Mouse (Mus musculus) liver, embryonic 13.5 days (tissue): ENCODE measurements around the gene Cdc42ep1. TPM values are rescaled to one million over a fixed set of nuclear protein-coding genes. Genes with fewer than 3 reads are reported as not detected.
A peak's percentile ranks its signal among the peaks of the same experiment; 100 is the strongest.

Source experiments
- ATAC-seq: fragments of 200-750 bp; cut with Nextera tagmentation; 2 replicates; pipeline ENCODE4 v1.8.0; 2017; ENCODE audit warnings: low read depth, mild to moderate bottlenecking, moderate number of reproducible peaks, moderate library complexity
- DNase-seq: peaks from one replicate; pipeline ENCODE4 v3.0.0; 2022
- H3K27ac ChIP-seq: fragments of 300-500 bp; sonication (generic); 2 replicates; pipeline ENCODE4 v1.5.1; 2015; ENCODE audit warnings: moderate library complexity, mild to moderate bottlenecking, inconsistent platforms
- H3K27me3 ChIP-seq: fragments of 300-500 bp; sonication (generic); 2 replicates; pipeline ENCODE4 v1.6.1; 2015; ENCODE audit warnings: mild to moderate bottlenecking, inconsistent platforms
- H3K36me3 ChIP-seq: fragments of 300-500 bp; sonication (generic); 2 replicates; pipeline ENCODE4 v1.6.1; 2015; ENCODE audit warnings: mild to moderate bottlenecking, inconsistent platforms
- H3K4me1 ChIP-seq: fragments of 300-500 bp; sonication (generic); replicated peaks from 2 replicates; pipeline ENCODE4 v1.6.1; 2015; ENCODE audit warnings: inconsistent platforms
- H3K4me2 ChIP-seq: fragments of 300-500 bp; sonication (generic); 2 replicates; pipeline ENCODE4 v1.6.1; 2015; ENCODE audit warnings: inconsistent platforms, mild to moderate bottlenecking, moderate library complexity
- H3K4me3 ChIP-seq: fragments of 300-500 bp; sonication (generic); replicated peaks from 2 replicates; pipeline ENCODE4 v1.5.1; 2015; ENCODE audit warnings: mild to moderate bottlenecking, inconsistent platforms
- H3K9ac ChIP-seq: fragments of 300-500 bp; sonication (generic); 2 replicates; pipeline ENCODE4 v1.6.1; 2015; ENCODE audit warnings: mild to moderate bottlenecking, inconsistent platforms
- H3K9me3 ChIP-seq: fragments of 300-500 bp; sonication (generic); replicated peaks from 2 replicates; pipeline ENCODE4 v1.6.1; 2016; ENCODE audit warnings: inconsistent platforms
- WGBS: fragments of 180-500 bp; shearing (Covaris S2); methylation state at CpG from one replicate; pipeline ENCODE4 v1.1.7; 2015; ENCODE audit not compliant: insufficient replicate concordance; 5-methylcytosine and 5-hydroxymethylcytosine counted together
- polyA plus RNA-seq: library from polyadenylated mRNA; unstranded; fragments of >200 nt; fragmentation: Nextera tagmentation; extraction: Ambion mirVana; gene quantifications from 2 replicates; pipeline ENCODE4 v1.2.1, GENCODE M21; 2015

The Cdc42ep1 gene
- 9.5 and 10.8 TPM in 2 replicates for polyA plus RNA-seq

DNA sequence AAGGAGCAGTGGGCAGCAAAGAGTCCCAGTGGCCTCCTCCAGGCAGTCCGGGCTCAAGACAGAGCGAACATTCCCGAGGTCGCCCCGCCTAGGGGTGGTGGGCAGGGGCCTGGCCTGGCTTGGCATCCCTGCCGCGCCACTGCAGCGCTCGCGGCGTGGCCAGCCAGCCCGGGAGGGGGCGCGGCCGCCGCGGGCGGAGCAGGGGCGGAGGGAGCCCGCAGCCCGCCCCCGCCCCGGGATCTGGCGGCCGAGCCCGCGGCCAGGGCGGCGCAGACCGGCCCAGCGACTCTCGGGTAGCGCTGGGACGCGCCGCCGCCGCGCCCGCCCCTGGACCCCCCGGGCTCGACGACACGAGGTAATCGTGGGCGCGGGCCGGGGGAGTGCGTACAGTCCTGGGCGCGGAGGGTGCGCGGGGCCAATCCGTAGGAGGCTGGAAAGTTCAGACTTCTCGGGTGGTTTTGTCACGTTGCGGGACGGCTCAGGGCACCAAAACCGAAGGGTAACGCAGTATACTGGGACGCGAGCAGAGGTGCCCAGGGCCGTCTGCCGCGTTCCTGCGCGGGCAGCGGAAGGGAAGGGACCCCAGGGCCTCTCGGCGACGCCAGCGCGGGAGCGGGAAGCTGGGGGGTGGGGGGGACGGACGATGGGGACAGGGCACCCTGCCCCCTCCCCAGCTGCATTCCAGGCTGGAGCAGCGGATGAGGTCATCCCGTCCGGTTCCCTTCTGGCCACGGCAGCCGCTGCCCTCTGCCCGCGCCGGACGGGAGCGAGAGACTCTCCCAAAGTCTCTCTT lies at the start of gene Cdc42ep1:
Cdc42ep1 (plus strand) TSS at position 254 of the 793 bp plus-strand sequence.
- Histone ChIP-seq H3K4me1 (peaks cover 72% of the 10 kb centered on the region), H3K9ac (peak within 1 kb of the TSS; percentile 71), H3K27ac (peak within 1 kb of the TSS; percentile 77), H3K4me2 (peak within 1 kb of the TSS; percentile 58), H3K36me3 (peaks cover 6% of the 10 kb centered on the region), H3K9me3 (no peaks in the 10 kb centered on the region), H3K27me3 (peaks cover 70% of the 10 kb centered on the region), H3K4me3 (peak within 1 kb of the TSS; percentile 60)
- ATAC-seq (peak; percentile 58), DNase-seq (no peak)
- WGBS, result under 1% methylated on average over 74 of the region's 86 CpGs

DNA sequence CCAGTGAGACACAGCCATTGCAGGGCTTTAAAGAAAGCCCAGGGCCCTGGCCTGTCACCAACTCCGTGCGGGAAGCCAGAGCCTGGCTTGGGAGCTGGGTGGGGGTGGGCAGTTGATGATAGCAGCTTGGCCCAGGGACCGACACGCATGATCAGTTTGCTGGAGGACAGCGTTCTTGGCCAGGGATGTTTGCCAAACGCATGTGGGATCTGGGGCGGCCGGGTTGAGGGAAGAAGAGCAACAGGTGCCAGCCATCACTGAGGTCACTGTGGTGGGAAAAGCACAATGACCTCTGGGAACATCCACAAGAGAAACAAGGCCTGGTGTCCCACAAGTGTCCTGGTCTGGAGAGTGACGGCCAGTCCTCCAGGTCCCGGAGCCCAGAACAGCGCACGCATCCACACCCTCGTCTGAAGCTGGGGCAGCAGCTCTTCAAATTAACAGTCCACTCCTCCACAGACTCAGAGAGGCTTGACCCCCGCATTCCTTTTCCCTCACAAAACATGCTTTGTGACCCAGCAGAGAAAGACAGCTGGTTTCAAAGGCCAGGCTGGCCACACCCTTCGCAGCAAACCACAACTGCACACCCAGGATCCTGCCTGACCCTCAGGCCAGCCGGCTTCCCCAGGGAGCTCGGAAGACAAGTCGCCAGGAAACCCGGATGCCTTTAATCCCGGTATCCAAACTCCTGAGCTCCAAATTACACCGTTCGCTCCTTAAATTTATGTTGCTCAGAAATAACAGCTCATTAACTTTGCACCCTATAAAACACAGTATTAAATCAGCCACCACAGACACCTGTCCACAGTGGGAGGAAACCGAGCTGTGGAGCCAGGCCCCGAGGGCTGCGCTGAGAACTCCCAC lies 46.0 kb upstream of the Cdc42ep1 start:
- H3K36me3 ChIP-seq, result no peaks in the 10 kb centered on the region
- H3K4me1 ChIP-seq, result no peaks in the 10 kb centered on the region
- DNase-seq, result no peak
- H3K9me3 ChIP-seq, result no peaks in the 10 kb centered on the region
- 68% methylated on average over 25 of the region's 25 CpGs for WGBS
- H3K9ac ChIP-seq, result no peak overlapping the region
- H3K4me2 ChIP-seq, result no peak overlapping the region
- no peak overlapping the region for H3K27ac ChIP-seq
- H3K27me3 ChIP-seq, result peaks cover 16% of the 10 kb centered on the region
- no peak for ATAC-seq
- H3K4me3 ChIP-seq, result no peak overlapping the region

DNA sequence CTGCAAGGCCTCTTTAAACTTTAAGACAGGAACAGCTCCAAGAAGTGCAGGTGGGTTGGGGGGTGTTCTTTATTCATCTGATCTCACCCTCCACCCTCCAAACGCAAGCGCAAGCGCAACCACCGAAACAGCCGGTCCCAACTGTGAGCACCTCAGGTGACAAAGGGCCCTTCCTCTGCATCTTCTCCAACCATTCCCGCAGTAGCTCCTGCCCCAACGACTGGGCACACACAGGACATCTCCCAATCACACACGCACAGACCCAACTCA lies 45.4 kb upstream of the Cdc42ep1 start:
- DNase-seq (no peak), ATAC-seq (no peak)
- WGBS, result 84% methylated on average over 8 of the region's 8 CpGs
- H3K36me3 ChIP-seq, result no peaks in the 10 kb centered on the region
- H3K4me3 ChIP-seq, result no peak overlapping the region
- H3K27ac ChIP-seq, result no peak overlapping the region
- H3K27me3 ChIP-seq, result peaks cover 22% of the 10 kb centered on the region
- H3K9ac ChIP-seq, result no peak overlapping the region
- H3K4me1 ChIP-seq, result peaks cover 1% of the 10 kb centered on the region; the same call in 1 of the 2 replicates
- H3K9me3 ChIP-seq, result no peaks in the 10 kb centered on the region
- no peak overlapping the region for H3K4me2 ChIP-seq

DNA sequence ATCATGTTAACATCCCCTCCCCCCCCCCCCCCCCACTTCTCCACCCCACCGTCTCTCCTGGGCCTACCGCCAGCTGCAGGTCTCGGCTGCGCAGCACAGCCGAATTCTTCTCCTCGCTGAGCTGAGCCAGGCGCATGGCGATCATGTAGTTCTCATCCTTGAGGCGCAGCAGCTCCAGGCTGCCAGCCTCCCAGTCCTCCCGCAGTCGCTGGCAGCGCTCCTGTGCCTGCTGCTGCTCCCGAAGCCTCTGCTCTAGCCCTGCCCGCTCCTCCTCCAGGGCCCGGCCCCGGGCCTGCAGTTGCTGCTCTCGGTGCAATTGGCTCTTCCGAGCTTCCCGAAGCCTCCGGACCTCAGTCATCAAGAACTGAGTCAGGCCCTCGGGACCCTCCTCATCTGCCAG lies 43.4 kb upstream of the Cdc42ep1 start:
- Histone ChIP-seq H3K9ac (no peak overlapping the region), H3K36me3 (no peaks in the 10 kb centered on the region), H3K27ac (no peak overlapping the region), H3K4me1 (peaks cover 22% of the 10 kb centered on the region), H3K4me2 (no peak overlapping the region), H3K27me3 (peaks cover 42% of the 10 kb centered on the region), H3K9me3 (no peaks in the 10 kb centered on the region), H3K4me3 (no peak overlapping the region)
- ATAC-seq, result no peak
- 83% methylated on average over 21 of the region's 21 CpGs for whole genome bisulfite sequencing
- DNase-seq, result no peak

DNA sequence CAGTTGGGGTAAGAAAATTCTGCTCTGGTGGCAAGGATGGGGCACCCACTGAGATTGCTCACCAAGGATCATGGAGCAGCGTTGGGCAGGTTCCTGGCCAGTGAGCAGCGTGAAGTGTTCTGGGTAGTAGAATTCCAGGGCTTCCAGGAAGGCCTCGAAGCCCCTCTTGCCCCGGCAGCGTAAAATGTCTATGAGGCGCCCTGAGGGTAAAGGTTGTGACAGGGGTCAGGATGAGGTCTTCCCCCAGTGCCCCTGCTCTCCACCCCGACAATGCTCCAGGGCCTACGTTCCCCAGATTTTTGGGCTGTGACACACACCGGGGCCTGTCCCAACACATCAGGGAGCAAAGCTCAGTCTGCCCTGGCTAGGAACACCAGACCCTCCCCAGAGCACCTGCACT lies 40.9 kb upstream of the Cdc42ep1 start:
- no peak for DNase-seq

DNA sequence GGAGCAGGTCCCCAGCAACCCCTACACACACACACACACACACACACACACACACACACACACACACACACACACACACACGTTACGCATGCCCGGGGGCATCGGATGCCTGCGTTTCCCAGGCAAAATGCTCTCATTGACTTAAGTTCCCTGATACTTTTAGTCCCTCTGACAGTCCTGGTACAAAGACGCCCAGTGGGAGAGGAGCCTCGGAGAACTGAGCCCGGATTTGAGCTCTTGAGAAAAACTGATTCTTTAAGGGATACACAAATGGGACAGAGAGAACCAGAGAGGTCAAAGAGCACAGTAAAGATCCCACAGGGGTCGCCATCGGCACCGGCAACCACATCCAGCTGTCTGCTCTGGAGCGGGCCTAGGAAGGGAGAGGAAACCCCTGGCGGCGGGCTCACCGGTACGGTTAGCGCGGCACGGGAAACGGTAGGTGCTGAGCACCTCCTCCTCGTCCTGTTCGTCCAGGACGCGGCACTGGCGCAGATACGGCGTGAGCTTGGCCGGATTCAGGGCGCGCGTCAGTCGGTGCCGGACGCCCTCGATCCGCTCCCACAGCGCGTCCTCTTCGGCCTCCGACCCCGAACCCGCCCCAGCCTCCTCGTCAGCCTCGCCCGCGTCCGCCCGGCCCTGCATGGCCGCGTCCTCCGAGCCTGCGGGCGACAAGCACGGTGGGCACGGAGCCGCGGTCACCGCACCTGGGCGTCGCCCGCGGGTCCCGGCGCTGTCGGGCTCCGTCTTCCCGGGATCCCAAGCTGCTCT lies 40.3 kb upstream of the Cdc42ep1 start:
- ATAC-seq (0 out of 2 replicates have a peak, but pooled peaks have one; percentile 6), DNase-seq (no peak)
- 7% methylated on average over 64 of the region's 67 CpGs for WGBS
- Histone ChIP-seq H3K4me1 (peaks cover 26% of the 10 kb centered on the region), H3K27me3 (peaks cover 68% of the 10 kb centered on the region), H3K9ac (peak overlapping the region; percentile 65), H3K27ac (0 out of 2 replicates have a peak overlapping the region, but pooled peaks have one; percentile 18), H3K4me2 (peak overlapping the region; percentile 73), H3K9me3 (no peaks in the 10 kb centered on the region), H3K36me3 (no peaks in the 10 kb centered on the region), H3K4me3 (peak overlapping the region; percentile 62)

More for the DNA sequence above, 40.9 kb upstream of the Cdc42ep1 start:
- Histone ChIP-seq H3K9me3 (no peaks in the 10 kb centered on the region), H3K27me3 (peaks cover 65% of the 10 kb centered on the region), H3K9ac (0 out of 2 replicates have a peak overlapping the region, but pooled peaks have one; percentile 65), H3K27ac (no peak overlapping the region), H3K4me2 (peak overlapping the region; percentile 73), H3K4me1 (peaks cover 26% of the 10 kb centered on the region), H3K36me3 (no peaks in the 10 kb centered on the region), H3K4me3 (peak overlapping the region; percentile 62; the same call in 1 of the 2 replicates)
- ATAC-seq, result no peak
- 69% methylated on average over 9 of the region's 9 CpGs for WGBS

DNA sequence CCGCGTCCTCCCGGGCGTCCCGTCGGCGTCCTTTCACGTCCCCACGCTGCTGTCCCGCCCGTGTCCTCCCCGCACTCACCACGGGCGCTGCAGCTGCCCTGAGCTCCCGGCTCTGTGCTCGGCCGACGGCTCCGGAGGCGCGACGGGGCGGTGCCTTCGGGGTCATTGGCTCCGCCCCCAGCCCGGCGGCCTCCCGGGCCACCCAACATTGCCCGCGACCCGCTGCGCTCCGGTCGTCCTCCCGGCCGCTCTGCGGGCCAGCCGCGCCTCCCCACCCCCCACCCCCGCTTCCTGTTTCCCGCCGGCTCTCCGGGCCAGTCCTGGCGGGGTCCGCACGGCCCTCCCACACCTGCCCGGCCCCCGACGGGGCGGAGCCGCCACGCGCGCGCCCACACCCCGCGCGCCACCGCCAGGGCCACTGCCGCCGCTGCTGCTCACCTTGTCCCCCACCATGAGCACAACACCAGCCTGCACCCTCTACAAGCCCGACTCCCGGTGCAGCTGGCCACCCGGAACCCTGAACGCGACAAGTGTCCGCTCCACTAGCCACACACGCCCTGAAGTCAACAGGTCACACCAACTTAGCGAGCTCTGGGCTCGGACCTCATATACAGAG lies 39.5 kb upstream of the Cdc42ep1 start, which contains the start of gene Card10:
Card10 (minus strand) TSS at position 267 of the 616 bp plus-strand sequence.
- 2% methylated on average over 67 of the region's 70 CpGs for WGBS
- Histone ChIP-seq H3K4me3 (peak within 1 kb of the TSS; percentile 62), H3K9me3 (no peaks in the 10 kb centered on the region), H3K27me3 (peaks cover 69% of the 10 kb centered on the region), H3K4me2 (peak within 1 kb of the TSS; percentile 73), H3K36me3 (no peaks in the 10 kb centered on the region), H3K9ac (peak within 1 kb of the TSS; percentile 65), H3K4me1 (peaks cover 26% of the 10 kb centered on the region), H3K27ac (peak within 1 kb of the TSS; percentile 54; the same call in 1 of the 2 replicates)
- ATAC-seq (peak; percentile 57), DNase-seq (no peak)

DNA sequence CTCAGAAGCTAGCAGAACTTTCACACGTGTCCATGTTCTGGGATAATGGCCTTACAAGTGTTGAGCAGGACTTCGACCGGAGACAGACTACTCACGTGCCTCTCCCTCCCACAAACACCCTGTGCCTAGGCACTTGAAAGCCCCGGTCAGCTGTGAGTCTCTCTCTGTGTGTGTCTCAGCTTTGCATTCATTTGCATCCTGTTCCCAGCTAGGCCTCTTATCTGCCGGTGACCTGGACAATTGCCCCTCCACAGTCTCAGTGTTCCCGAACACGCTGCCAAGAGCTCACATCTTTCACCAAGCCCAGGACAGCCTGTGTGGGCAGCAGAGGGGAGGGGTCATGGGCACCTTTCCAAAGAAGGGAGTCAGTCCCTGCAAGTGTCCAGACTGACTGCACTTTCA lies 38.9 kb upstream of the Cdc42ep1 start:
- Histone ChIP-seq H3K9me3 (no peaks in the 10 kb centered on the region), H3K27me3 (peaks cover 69% of the 10 kb centered on the region), H3K36me3 (no peaks in the 10 kb centered on the region), H3K4me2 (peak overlapping the region; percentile 73; the same call in 1 of the 2 replicates), H3K27ac (peak overlapping the region; percentile 54; the same call in 1 of the 2 replicates), H3K4me1 (peaks cover 26% of the 10 kb centered on the region), H3K4me3 (peak overlapping the region; percentile 62; the same call in 1 of the 2 replicates), H3K9ac (peak overlapping the region; percentile 65; the same call in 1 of the 2 replicates)
- no peak for DNase-seq
- no peak for ATAC-seq
- WGBS, result 12% methylated on average over 8 of the region's 8 CpGs

DNA sequence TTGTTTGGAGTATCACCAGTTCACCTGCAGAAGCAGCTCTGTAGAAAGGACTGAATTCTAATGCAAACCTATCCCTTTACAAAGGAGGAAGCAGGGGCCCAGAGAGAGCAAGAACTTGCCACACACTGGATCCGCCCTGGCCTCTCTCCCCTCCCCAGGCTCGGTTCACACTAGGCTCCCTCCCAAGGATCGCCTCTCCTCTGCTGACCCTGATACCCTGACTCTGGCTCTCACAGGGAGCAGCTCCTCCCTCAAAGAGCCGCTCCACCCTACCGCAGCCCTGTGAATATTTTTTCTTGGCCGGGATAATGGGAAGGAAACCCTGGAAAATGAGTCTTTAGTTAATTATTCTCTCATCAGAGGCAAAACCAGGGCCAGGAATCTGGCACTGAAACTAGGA lies 38.1 kb upstream of the Cdc42ep1 start:
- no peak for ATAC-seq
- no peak for DNase-seq
- no peaks in the 10 kb centered on the region for H3K9me3 ChIP-seq
- H3K4me2 ChIP-seq, result no peak overlapping the region
- H3K36me3 ChIP-seq, result no peaks in the 10 kb centered on the region
- H3K27ac ChIP-seq, result no peak overlapping the region
- H3K4me1 ChIP-seq, result peaks cover 26% of the 10 kb centered on the region
- H3K27me3 ChIP-seq, result peaks cover 65% of the 10 kb centered on the region
- no peak overlapping the region for H3K9ac ChIP-seq
- no peak overlapping the region for H3K4me3 ChIP-seq
- WGBS, result 12% methylated on average over 6 of the region's 6 CpGs

DNA sequence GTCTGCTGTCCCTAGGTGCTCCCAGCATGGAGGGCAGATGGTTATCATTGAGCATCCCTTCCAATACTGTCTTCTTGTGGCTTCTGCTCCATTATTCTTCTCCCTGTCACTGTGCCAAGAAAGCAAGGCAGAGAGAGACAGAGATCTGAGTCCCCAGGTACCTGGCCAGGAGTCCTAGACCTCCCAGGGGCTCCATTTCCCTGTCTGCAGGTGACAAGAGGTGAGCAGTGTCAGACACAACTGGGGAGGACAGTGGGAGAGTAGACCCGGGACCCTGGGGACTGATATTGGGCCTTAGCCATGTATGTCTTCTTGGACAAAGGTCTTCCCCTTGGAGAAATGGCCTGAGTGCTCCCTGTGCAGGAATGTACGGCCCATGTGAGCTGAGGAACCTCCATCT lies 37.1 kb upstream of the Cdc42ep1 start:
- Histone ChIP-seq H3K4me1 (peaks cover 26% of the 10 kb centered on the region), H3K4me3 (no peak overlapping the region), H3K9ac (no peak overlapping the region), H3K9me3 (no peaks in the 10 kb centered on the region), H3K36me3 (no peaks in the 10 kb centered on the region), H3K27me3 (peaks cover 64% of the 10 kb centered on the region), H3K27ac (no peak overlapping the region), H3K4me2 (no peak overlapping the region)
- ATAC-seq (no peak), DNase-seq (no peak)
- WGBS, result 45% methylated on average over 2 of the region's 2 CpGs
